Mouse (Mus musculus) G1E (cell line): ENCODE data around the gene Stat5b.

Experiments used
- CTCF ChIP-seq: IDR thresholded peaks from 2 replicates; pipeline ENCODE4 v1.5.1; 2012; ENCODE audit warnings: low read depth, low read length, inconsistent platforms, mixed read lengths
- TAL1 ChIP-seq: conservative IDR thresholded peaks from 2 replicates; pipeline ENCODE4 v1.6.1; 2012; ENCODE audit warnings: low read depth, low read length, inconsistent platforms, mixed read lengths

GRCm38 (mm10) chr11:100747114-100747513, 103.4 kb downstream of the Stat5b start:
- no peak for TF ChIP-seq CTCF
- no peak for TF ChIP-seq TAL1
